Comparison of ENCODE assay signal across 8 mouse cellular contexts in genomic region chr17:57087049-57087832, GRCm38 (mm10). TPM values are rescaled to one million over a fixed set of nuclear protein-coding genes. Genes with fewer than 3 reads are reported as not detected.
DNase-seq lines count a peak whose midpoint lies in the region; ATAC-seq lines count a peak whose summit lies in the region.

Gene Tubb4a (minus strand): TSS chr17:57087782.

- H3K4me2 ChIP-seq in forebrain, embryonic 11.5 days (ENCODE audit: low read depth, low read length, severe bottlenecking) = peak within 1 kb of the TSS; percentile 68

- H3K27me3 ChIP-seq in forebrain, embryonic 11.5 days (ENCODE audit: control insufficient read depth, insufficient read depth, low read length) = no peaks in the 10 kb centered on the region
- peaks cover 21% of the 10 kb centered on the region for H3K27me3 ChIP-seq in hindbrain, embryonic 10.5 days (ENCODE audit: insufficient read depth, poor library complexity, severe bottlenecking)

- peak; percentile 90 for ATAC-seq in forebrain, embryonic 11.5 days (replicated peaks; ENCODE audit: low FRiP score)
- 0 out of 2 replicates have a peak, but pooled peaks have one; percentile 21 for ATAC-seq in megakaryocyte, adult 5-6 weeks (ENCODE audit: poor library complexity, severe bottlenecking)

- no peaks in the 10 kb centered on the region for H3K9me3 ChIP-seq in forebrain, embryonic 11.5 days (ENCODE audit: control insufficient read depth, low read length)
- no peaks in the 10 kb centered on the region for H3K9me3 ChIP-seq in hindbrain, embryonic 10.5 days

- peak within 1 kb of the TSS; percentile 45 for H3K4me3 ChIP-seq in forebrain, embryonic 11.5 days (ENCODE audit: low read depth, low read length)
- peak within 1 kb of the TSS; percentile 59 for H3K4me3 ChIP-seq in hindbrain, embryonic 10.5 days

- H3K27ac ChIP-seq in forebrain, embryonic 11.5 days (ENCODE audit: low read depth, low read length) = no peak within 1 kb of the TSS; the same call in 1 of the 2 replicates
- H3K27ac ChIP-seq in hindbrain, embryonic 10.5 days = peak within 1 kb of the TSS; percentile 90

- H3K9ac ChIP-seq in forebrain, embryonic 11.5 days (ENCODE audit: low read length) = peak within 1 kb of the TSS; percentile 66

- DNase-seq in ovary, postnatal 36 days (ENCODE audit: low spot score) = peak; percentile 27
- no peak for DNase-seq in ovary, postnatal 14 days (ENCODE audit: low spot score)
- peak; percentile 79 for DNase-seq in forebrain, embryonic 11.5 days (ENCODE audit: low spot score)
- DNase-seq in hindbrain, embryonic 10.5 days (ENCODE audit: low spot score) = peak; percentile 65
- DNase-seq in left cerebral cortex, adult 8-10 months (ENCODE audit: low spot score in 2 of 2) = peak; percentile 86 to 91
- peak; percentile 20 for DNase-seq in skeletal muscle tissue, adult 2 months (ENCODE audit: low read depth, low spot score)
- DNase-seq in spleen, postnatal 14 days (ENCODE audit: low spot score in 2 of 2) = no peak

- peaks cover 6% of the 10 kb centered on the region; the same call in 1 of the 2 replicates for H3K4me1 ChIP-seq in forebrain, embryonic 11.5 days (replicated peaks; ENCODE audit: control insufficient read depth, insufficient read depth, low read length)
- peaks cover 18% of the 10 kb centered on the region for H3K4me1 ChIP-seq in hindbrain, embryonic 10.5 days (replicated peaks)

- H3K36me3 ChIP-seq in forebrain, embryonic 11.5 days (ENCODE audit: control insufficient read depth, insufficient read depth, low read length) = no peaks in the 10 kb centered on the region
- H3K36me3 ChIP-seq in hindbrain, embryonic 10.5 days = peaks cover 18% of the 10 kb centered on the region; the same call in 1 of the 2 replicates

- WGBS in forebrain, embryonic 11.5 days = under 1% methylated on average over 31 of the region's 31 CpGs
- WGBS in hindbrain, embryonic 10.5 days = under 1% methylated on average over 31 of the region's 31 CpGs

RNA-seq across cellular contexts. Expression of gene Tubb4a, which starts in this region (rescaled TPM):
- polyA plus RNA-seq in forebrain, embryonic 11.5 days (2014; fragmentation: Nextera tagmentation; extraction: Ambion mirVana) = 81.6 and 99.7 TPM in 2 replicates
- polyA plus RNA-seq in hindbrain, embryonic 10.5 days (2016; fragmentation: Nextera tagmentation; extraction: Ambion mirVana) = 66.9 and 167 TPM in 2 replicates
- total RNA-seq in left cerebral cortex, adult 8-10 months (2022) = 100 to 1,000 TPM; 607 to 698 (median 653) TPM
- 0.13 TPM in 1 of 2 replicates, not detected in the other for total RNA-seq in megakaryocyte, adult 5-6 weeks (2015)
- total RNA-seq in megakaryocyte, adult 5-6 weeks (2017) = 0.11 and 0.41 TPM in 2 replicates

Comparison
In these comparisons a context has a peak if more than half of its experiments do, and no peak if none do; other contexts are left out.
1. RNA of gene Tubb4a (total RNA-seq): 607 to 698 TPM in left cerebral cortex, adult 8-10 months; 0.11 to 0.41 TPM in megakaryocyte, adult 5-6 weeks; every median in the first group is over 100 times any median in the second.
2. DNase-seq: peak in ovary, postnatal 36 days (single experiment), forebrain, embryonic 11.5 days (single experiment), hindbrain, embryonic 10.5 days (single experiment), left cerebral cortex, adult 8-10 months (2 of 2) and skeletal muscle tissue, adult 2 months (single experiment); none in ovary, postnatal 14 days (single experiment) and spleen, postnatal 14 days (0 of 2).
3. Peak in ATAC-seq in megakaryocyte, adult 5-6 weeks; RNA of the gene not detected or under 1 TPM.